In genomic region chr17:48336857-48337256, GRCm38 (mm10) we compare ENCODE assay signal across 8 mouse cellular contexts. TPM values are rescaled to one million over a fixed set of nuclear protein-coding genes. Genes with fewer than 3 reads are reported as not detected.
DNase-seq lines count a peak whose midpoint lies in the region; ATAC-seq and TF ChIP-seq lines count a peak whose summit lies in the region.

No protein-coding gene starts in this region.

- DNase-seq in ES-CJ7 (ENCODE audit: low read depth, low spot score): peak; percentile 72
- peak; percentile 85 for DNase-seq in adrenal gland, adult 2 months
- DNase-seq in embryo, embryonic 11.5 days (ENCODE audit: low read depth, low spot score): peak; percentile 56
- DNase-seq in heart, postnatal 0 days (ENCODE audit: low spot score): peak; percentile 89
- peak; percentile 70 for DNase-seq in layer of hippocampus, adult 9-10 months (ENCODE audit: low spot score)
- DNase-seq in lung, postnatal 10 days: peak; percentile 79
- peak; percentile 68 to 73 for DNase-seq in right cerebral cortex, postnatal 36 days (ENCODE audit: low spot score in 2 of 2)
- DNase-seq in urinary bladder, postnatal 4 days (ENCODE audit: low spot score in 2 of 2): peak; percentile 48 to 81

- TF ChIP-seq CTCF in heart, postnatal 0 days (IDR thresholded peaks at IDR 0.05; ENCODE audit: low read depth): peak; percentile 90

- no peaks in the 10 kb centered on the region for H3K36me3 ChIP-seq in heart, postnatal 0 days (replicated peaks; ENCODE audit: control insufficient read depth, insufficient read depth, low read length)

- TF ChIP-seq EP300 in heart, postnatal 0 days (IDR thresholded peaks at IDR 0.05; ENCODE audit: low read depth): no peak

- no peaks in the 10 kb centered on the region for H3K9me3 ChIP-seq in heart, postnatal 0 days (replicated peaks; ENCODE audit: control insufficient read depth, low read length)

- no peaks in the 10 kb centered on the region for H3K27me3 ChIP-seq in heart, postnatal 0 days (ENCODE audit: control insufficient read depth, insufficient read depth, low read length)

- no peak overlapping the region for H3K4me3 ChIP-seq in heart, postnatal 0 days (ENCODE audit: low read depth, low read length)

- H3K4me2 ChIP-seq in heart, postnatal 0 days (ENCODE audit: low read depth, low read length): no peak overlapping the region

- no peak overlapping the region for H3K27ac ChIP-seq in heart, postnatal 0 days (ENCODE audit: low read depth)

- H3K4me1 ChIP-seq in heart, postnatal 0 days (ENCODE audit: control insufficient read depth, insufficient read depth): no peaks in the 10 kb centered on the region

- peak; percentile 89 for ATAC-seq in heart, postnatal 0 days (ENCODE audit: insufficient read depth, low read depth)

- H3K9ac ChIP-seq in heart, postnatal 0 days (replicated peaks; ENCODE audit: low read depth, low read length): no peak overlapping the region

- WGBS in heart, postnatal 0 days: under 1% methylated on average over 6 of the region's 6 CpGs

RNA-seq across cellular contexts. Expression of gene Trem2, which starts 9.3 kb away (rescaled TPM):
- total RNA-seq in adrenal gland, adult 2 months (2021): 1 to 10 TPM; 3.4 to 5.3 TPM
- 9.4 and 12.2 TPM in 2 replicates for polyA plus RNA-seq in adrenal gland, adult 2 months (2012; rRNA removed)
- total RNA-seq in heart, postnatal 0 days (2014; rRNA removed; ENCODE audit: low replicate concordance): 1.2 and 3.5 TPM in 2 replicates
- polyA plus RNA-seq in heart, postnatal 0 days (2015; fragmentation: Nextera tagmentation; extraction: Ambion mirVana): 2.7 and 3.5 TPM in 2 replicates

RNA-seq across cellular contexts. Expression of gene B430306N03Rik, which starts 20.9 kb away (rescaled TPM):
- total RNA-seq in adrenal gland, adult 2 months (2021): under 1 TPM; 0.14 to 0.43 TPM
- polyA plus RNA-seq in adrenal gland, adult 2 months (2012; rRNA removed): 0.10 and 0.19 TPM in 2 replicates
- 0.23 and 0.31 TPM in 2 replicates for total RNA-seq in heart, postnatal 0 days (2014; rRNA removed; ENCODE audit: low replicate concordance)
- polyA plus RNA-seq in heart, postnatal 0 days (2015; fragmentation: Nextera tagmentation; extraction: Ambion mirVana): 0.16 and 0.18 TPM in 2 replicates

RNA-seq across cellular contexts. Expression of gene Treml1, which starts 22.9 kb away (rescaled TPM):
- total RNA-seq in adrenal gland, adult 2 months (2021): under 1 TPM in 1 of 2 experiments, not detected in 1; 0.48 TPM
- polyA plus RNA-seq in adrenal gland, adult 2 months (2012; rRNA removed): 0.33 and 0.42 TPM in 2 replicates
- 2.9 TPM in 1 of 2 replicates, not detected in the other for total RNA-seq in heart, postnatal 0 days (2014; rRNA removed; ENCODE audit: low replicate concordance)
- polyA plus RNA-seq in heart, postnatal 0 days (2015; fragmentation: Nextera tagmentation; extraction: Ambion mirVana): 0.44 and 0.57 TPM in 2 replicates

RNA-seq across cellular contexts. Expression of gene Treml2, which starts 37.6 kb away (rescaled TPM):
- total RNA-seq in adrenal gland, adult 2 months (2021): under 1 TPM; 0.20 to 0.38 TPM
- polyA plus RNA-seq in adrenal gland, adult 2 months (2012; rRNA removed): 0.26 and 0.42 TPM in 2 replicates
- total RNA-seq in heart, postnatal 0 days (2014; rRNA removed; ENCODE audit: low replicate concordance): 0.15 and 7.9 TPM in 2 replicates
- polyA plus RNA-seq in heart, postnatal 0 days (2015; fragmentation: Nextera tagmentation; extraction: Ambion mirVana): not detected in 2 replicates
